Mouse (Mus musculus) kidney, adult 2 months (tissue): ENCODE measurements at regions not wholly inside any gene's neighbourhood (a gene's known extent, or its start where the extent isn't known, plus 50 kb on each side); places are given as distances from the start of the nearest gene placed in this dataset.

Experiments used
- DNase-seq: peaks from one replicate; pipeline ENCODE4 v3.0.0; 2021
- H3K27ac ChIP-seq: fragments of 200-500 bp; 2 replicates; pipeline ENCODE4 v1.5.1; 2012; ENCODE audit warnings: low read depth, low read length, control low read depth, inconsistent platforms; ENCODE audit not compliant: insufficient read depth
- H3K27me3 ChIP-seq: fragments of 200-500 bp; replicated peaks from 2 replicates; pipeline ENCODE4 v1.6.1; 2012; ENCODE audit warnings: mild to moderate bottlenecking, moderate library complexity, low read length, inconsistent platforms; ENCODE audit not compliant: control insufficient read depth, insufficient read depth
- H3K36me3 ChIP-seq: fragments of 200-500 bp; 2 replicates; pipeline ENCODE4 v1.6.1; 2012; ENCODE audit warnings: mild to moderate bottlenecking, moderate library complexity, low read length, inconsistent platforms; ENCODE audit not compliant: control insufficient read depth, insufficient read depth
- H3K4me1 ChIP-seq: fragments of 200-500 bp; 2 replicates; pipeline ENCODE4 v1.6.1; 2011; ENCODE audit warnings: low read length; ENCODE audit not compliant: control insufficient read depth, insufficient read depth
- H3K4me3 ChIP-seq: fragments of 200-500 bp; 2 replicates; pipeline ENCODE4 v1.5.1; 2011; ENCODE audit warnings: mild to moderate bottlenecking, low read depth, low read length, control low read depth; ENCODE audit not compliant: insufficient read depth
- CTCF ChIP-seq: fragments of 200-500 bp; conservative IDR thresholded peaks from 2 replicates; pipeline ENCODE4 v1.5.1; 2011; ENCODE audit warnings: low read depth, mild to moderate bottlenecking, control low read depth, low read length, moderate library complexity, mixed read lengths; ENCODE audit not compliant: insufficient read depth, insufficient read length
- POLR2A ChIP-seq: fragments of 200-500 bp; IDR thresholded peaks from one replicate; pipeline ENCODE4 v1.6.1; 2011; ENCODE audit warnings: low read depth, low read length, control low read depth
- WGBS: fragments of 180-500 bp; shearing (Covaris S2); methylation state at CpG from one replicate; pipeline ENCODE4 v1.1.7; 2018; 5-methylcytosine and 5-hydroxymethylcytosine counted together

GRCm38 (mm10) chr4:124443613-124444108 lies 166.9 kb downstream of the 3100002H09Rik start:
- Histone ChIP-seq H3K4me3 (no peak overlapping the region), H3K4me1 (no peaks in the 10 kb centered on the region), H3K27me3 (no peaks in the 10 kb centered on the region), H3K36me3 (no peaks in the 10 kb centered on the region), H3K27ac (no peak overlapping the region)
- 12% methylated on average over 10 of the region's 10 CpGs for WGBS
- no peak for DNase-seq
- no peak for TF ChIP-seq CTCF
- TF ChIP-seq POLR2A = no peak

- no peak overlapping the region for H3K4me3 ChIP-seq
- no peak for DNase-seq
- no peak for TF ChIP-seq CTCF
- no peak for TF ChIP-seq POLR2A
- 65% methylated on average over 10 of the region's 10 CpGs for WGBS
- no peaks in the 10 kb centered on the region for H3K4me1 ChIP-seq
- H3K27me3 ChIP-seq = no peaks in the 10 kb centered on the region
- no peak overlapping the region for H3K27ac ChIP-seq
- no peaks in the 10 kb centered on the region for H3K36me3 ChIP-seq
Measured at GRCm38 (mm10) chr4:124443130-124443503, 167.5 kb downstream of the 3100002H09Rik start.

- TF ChIP-seq CTCF (no peak), POLR2A (no peak)
- DNase-seq = no peak
- WGBS = 25% methylated on average over 10 of the region's 10 CpGs
- no peaks in the 10 kb centered on the region for H3K27me3 ChIP-seq
- H3K27ac ChIP-seq = no peak overlapping the region
- H3K4me3 ChIP-seq = no peak overlapping the region
- H3K36me3 ChIP-seq = no peaks in the 10 kb centered on the region
- no peaks in the 10 kb centered on the region for H3K4me1 ChIP-seq
Measured at GRCm38 (mm10) chr4:124442491-124443129, 168.0 kb downstream of the 3100002H09Rik start.

- H3K36me3 ChIP-seq = no peaks in the 10 kb centered on the region
- WGBS = 36% methylated on average over 15 of the region's 15 CpGs
- no peaks in the 10 kb centered on the region for H3K27me3 ChIP-seq
- H3K4me3 ChIP-seq = no peak overlapping the region
- H3K27ac ChIP-seq = no peak overlapping the region
- no peaks in the 10 kb centered on the region for H3K4me1 ChIP-seq
- DNase-seq = no peak
- TF ChIP-seq CTCF (no peak), POLR2A (no peak)
Measured at GRCm38 (mm10) chr4:124441737-124442487, 168.7 kb downstream of the 3100002H09Rik start.

GRCm38 (mm10) chr4:124435040-124435434 lies 175.6 kb downstream of the 3100002H09Rik start:
- H3K27me3 ChIP-seq = no peaks in the 10 kb centered on the region
- no peaks in the 10 kb centered on the region for H3K36me3 ChIP-seq
- no peak overlapping the region for H3K4me3 ChIP-seq
- no peak for DNase-seq
- H3K27ac ChIP-seq = no peak overlapping the region
- 63% methylated on average over 12 of the region's 12 CpGs for WGBS
- no peaks in the 10 kb centered on the region for H3K4me1 ChIP-seq
- no peak for TF ChIP-seq CTCF
- TF ChIP-seq POLR2A = no peak

- peak; percentile 31 for DNase-seq
- Histone ChIP-seq H3K4me1 (no peaks in the 10 kb centered on the region), H3K27ac (no peak overlapping the region), H3K27me3 (no peaks in the 10 kb centered on the region), H3K4me3 (no peak overlapping the region), H3K36me3 (no peaks in the 10 kb centered on the region)
- TF ChIP-seq POLR2A (no peak), CTCF (no peak)
- 11% methylated on average over 24 of the region's 25 CpGs for WGBS
Measured at GRCm38 (mm10) chr4:124434059-124435039, 176.3 kb downstream of the 3100002H09Rik start.
